Mouse (Mus musculus) heart, adult 2 months (tissue): ENCODE results near the gene Mrps5. TPM values are rescaled to one million over a fixed set of nuclear protein-coding genes. Genes with fewer than 3 reads are reported as not detected.
A peak's percentile ranks its signal among the peaks of the same experiment; 100 is the strongest.

Experiments
- DNase-seq, 2 experiments: peaks; one replicate each; pipeline ENCODE4 v3.0.0; 2021
- H3K27ac ChIP-seq: fragments of 200-600 bp; 2 replicates; pipeline ENCODE4 v1.8.1; 2022
- H3K27me3 ChIP-seq: fragments of 200-500 bp; 2 replicates; pipeline ENCODE4 v1.6.1; 2012; ENCODE audit warnings: mild to moderate bottlenecking, low read length, inconsistent platforms, mixed read lengths; ENCODE audit not compliant: control insufficient read depth, insufficient read depth
- H3K36me3 ChIP-seq: fragments of 200-500 bp; 2 replicates; pipeline ENCODE4 v1.6.1; 2012; ENCODE audit warnings: low read length, inconsistent platforms; ENCODE audit not compliant: control insufficient read depth, insufficient read depth
- H3K4me1 ChIP-seq: fragments of 200-500 bp; 2 replicates; pipeline ENCODE4 v1.6.1; 2011; ENCODE audit warnings: low read length; ENCODE audit not compliant: control insufficient read depth, insufficient read depth
- H3K4me3 ChIP-seq: fragments of 200-600 bp; 2 replicates; pipeline ENCODE4 v1.8.1; 2022
- H3K79me2 ChIP-seq: fragments of 200-500 bp; replicated peaks from 2 replicates; pipeline ENCODE4 v1.6.1; 2012; ENCODE audit warnings: mild to moderate bottlenecking, inconsistent platforms, low read length, moderate library complexity, mixed read lengths; ENCODE audit not compliant: control insufficient read depth, insufficient read depth
- H3K9ac ChIP-seq: fragments of 200-500 bp; 2 replicates; pipeline ENCODE4 v1.6.1; 2012; ENCODE audit warnings: low read depth, mild to moderate bottlenecking, control low read depth, inconsistent platforms, low read length, mixed read lengths
- CTCF ChIP-seq: fragments of 200-600 bp; IDR thresholded peaks from 2 replicates; pipeline ENCODE4 v1.8.1; 2022; ENCODE audit warnings: antibody characterized with exemption, mild to moderate bottlenecking, moderate library complexity
- EP300 ChIP-seq: fragments of 200-500 bp; IDR thresholded peaks from 2 replicates; pipeline ENCODE4 v1.6.1; 2011; ENCODE audit warnings: low read depth, low read length, control low read depth; ENCODE audit not compliant: insufficient read depth
- POLR2A ChIP-seq: fragments of 200-500 bp; IDR thresholded peaks from 2 replicates; pipeline ENCODE4 v1.6.1; 2011; ENCODE audit warnings: mild to moderate bottlenecking, low read depth, low read length, control low read depth; ENCODE audit not compliant: insufficient read depth
- WGBS: fragments of 180-500 bp; shearing (Covaris S2); methylation state at CpG from one replicate; pipeline ENCODE4 v1.1.7; 2018; 5-methylcytosine and 5-hydroxymethylcytosine counted together
- intact Hi-C: fragments of 180-260 bp; cut with DNase I; formaldehyde crosslinking; loops from one replicate; pipeline ENCODE4 v1.15.1; 2025
- polyA plus RNA-seq: library from polyadenylated mRNA; depleted of rRNA; stranded (reverse); fragments of >200 nt; gene quantifications from 2 replicates; pipeline ENCODE4 v1.2.3, GENCODE M21; 2012
- total RNA-seq, 2 experiments: library from RNA; stranded (reverse); gene quantifications; 2 replicates each; pipeline ENCODE4 v1.2.3; 2021

Mrps5 gene
- total and polyA plus RNA-seq, 3 experiments: 58.2 to 89.7 (median 80.3) TPM

- no peaks in the 10 kb centered on the region; the same call in 1 of the 2 replicates for H3K27me3 ChIP-seq
- TF ChIP-seq CTCF (no peak), EP300 (no peak), POLR2A (no peak)
- WGBS: 62% methylated on average over 6 of the region's 6 CpGs
- H3K27ac ChIP-seq: no peak overlapping the region
- DNase-seq: no peak
- no peaks in the 10 kb centered on the region for H3K4me1 ChIP-seq
- no peaks in the 10 kb centered on the region for H3K36me3 ChIP-seq
- no peak overlapping the region for H3K9ac ChIP-seq
- H3K79me2 ChIP-seq: no peaks in the 10 kb centered on the region
- no peak overlapping the region for H3K4me3 ChIP-seq
- intact Hi-C loops: no loop called here
These were observed 48.6 kb downstream of the Mrps5 start for GRCm38 (mm10) chr2:127635581-127635980.

DNA sequence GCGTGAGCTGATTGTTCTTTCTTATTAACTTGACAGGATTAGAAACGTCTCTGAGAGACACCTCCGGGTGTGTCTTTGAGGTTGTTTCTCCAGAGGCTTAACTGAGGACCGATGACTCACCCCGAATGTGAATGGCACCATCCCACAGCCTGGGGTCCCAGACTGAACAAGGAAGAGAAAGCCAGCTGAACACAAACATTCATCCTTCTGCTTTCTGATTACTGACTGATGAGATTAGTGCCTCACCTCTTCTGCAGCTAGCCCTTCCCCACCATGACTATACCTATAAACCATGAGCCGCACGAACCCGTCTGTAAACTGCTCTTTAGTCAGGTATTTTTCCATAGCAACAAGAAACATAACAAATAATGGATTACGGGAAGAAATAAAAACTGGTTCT is 52.0 kb downstream of the Mrps5 start:
- H3K4me1 ChIP-seq: no peaks in the 10 kb centered on the region
- no peak overlapping the region for H3K9ac ChIP-seq
- no peak overlapping the region for H3K4me3 ChIP-seq
- TF ChIP-seq POLR2A (no peak), EP300 (no peak), CTCF (no peak)
- 66% methylated on average over 9 of the region's 9 CpGs for WGBS
- no peaks in the 10 kb centered on the region for H3K79me2 ChIP-seq
- no peak for DNase-seq
- H3K27ac ChIP-seq: no peak overlapping the region
- intact Hi-C loops: no loop called here
- H3K36me3 ChIP-seq: no peaks in the 10 kb centered on the region
- H3K27me3 ChIP-seq: no peaks in the 10 kb centered on the region

GRCm38 (mm10) chr2:127643728-127644704 is 57.0 kb downstream of the Mrps5 start:
- intact Hi-C loops: no loop called here
- Histone ChIP-seq H3K4me1 (no peaks in the 10 kb centered on the region), H3K27me3 (no peaks in the 10 kb centered on the region), H3K9ac (no peak overlapping the region), H3K79me2 (no peaks in the 10 kb centered on the region), H3K27ac (no peak overlapping the region), H3K4me3 (no peak overlapping the region), H3K36me3 (no peaks in the 10 kb centered on the region)
- no peak for TF ChIP-seq POLR2A
- no peak for DNase-seq
- WGBS: 60% methylated on average over 19 of the region's 19 CpGs

DNA sequence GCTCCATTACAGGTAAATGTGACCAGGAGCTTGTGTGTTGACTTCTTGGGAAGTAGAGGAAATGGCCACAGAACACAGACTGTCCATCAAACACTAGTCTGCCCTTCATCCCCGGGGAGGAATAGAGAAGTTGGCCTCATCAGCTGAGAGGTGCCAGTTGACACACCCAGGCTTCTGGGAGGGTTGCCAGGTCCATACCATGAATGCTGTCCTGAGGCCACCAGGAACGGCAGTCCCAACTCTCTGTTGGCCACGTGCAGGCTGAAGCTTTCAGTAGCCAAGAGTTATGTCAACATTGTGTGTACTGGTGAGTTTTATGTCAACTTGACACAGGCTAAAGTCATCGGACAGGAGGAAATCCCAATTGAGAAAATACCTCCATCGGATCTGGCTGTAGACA is 59.9 kb downstream of the Mrps5 start:
- Histone ChIP-seq H3K4me1 (peaks cover 1% of the 10 kb centered on the region; the same call in 1 of the 2 replicates), H3K9ac (no peak overlapping the region), H3K4me3 (no peak overlapping the region), H3K27me3 (no peaks in the 10 kb centered on the region), H3K27ac (no peak overlapping the region), H3K79me2 (no peaks in the 10 kb centered on the region), H3K36me3 (no peaks in the 10 kb centered on the region)
- WGBS: 41% methylated on average over 5 of the region's 5 CpGs
- no peak for DNase-seq
- no peak for TF ChIP-seq CTCF
- no peak for TF ChIP-seq POLR2A
- TF ChIP-seq EP300: no peak
- intact Hi-C loops: no loop called here

DNA sequence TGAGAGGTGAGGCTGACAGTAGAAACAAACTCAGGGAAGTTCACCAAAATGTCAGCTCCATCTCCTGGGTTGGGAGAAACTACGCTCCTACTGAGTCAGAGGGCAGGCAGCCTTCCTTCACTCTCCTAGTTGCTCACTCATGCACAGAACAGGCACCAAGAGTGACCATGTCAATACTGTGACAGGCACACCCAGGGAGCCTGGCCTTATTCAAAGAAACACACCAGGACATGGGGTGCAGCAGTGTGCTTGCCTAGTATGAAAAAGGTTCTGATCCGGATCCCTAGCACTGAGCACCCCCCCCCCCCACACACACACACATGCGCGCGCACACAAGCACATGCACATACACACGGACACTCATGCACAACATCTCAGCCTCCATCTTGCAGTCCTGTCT is 61.1 kb downstream of the Mrps5 start:
- DNase-seq: no peak
- TF ChIP-seq POLR2A (no peak), CTCF (no peak), EP300 (no peak)
- no peak overlapping the region for H3K4me3 ChIP-seq
- no peaks in the 10 kb centered on the region for H3K36me3 ChIP-seq
- peaks cover 1% of the 10 kb centered on the region; the same call in 1 of the 2 replicates for H3K4me1 ChIP-seq
- H3K9ac ChIP-seq: no peak overlapping the region
- no peaks in the 10 kb centered on the region for H3K79me2 ChIP-seq
- WGBS: 87% methylated on average over 6 of the region's 6 CpGs
- no peak overlapping the region for H3K27ac ChIP-seq
- H3K27me3 ChIP-seq: no peaks in the 10 kb centered on the region
- intact Hi-C loops: no loop called here

GRCm38 (mm10) chr2:127649921-127650320 is 62.9 kb downstream of the Mrps5 start:
- Histone ChIP-seq H3K27ac (no peak overlapping the region), H3K79me2 (no peaks in the 10 kb centered on the region), H3K4me3 (no peak overlapping the region), H3K9ac (no peak overlapping the region), H3K36me3 (no peaks in the 10 kb centered on the region), H3K4me1 (peaks cover 1% of the 10 kb centered on the region; the same call in 1 of the 2 replicates), H3K27me3 (no peaks in the 10 kb centered on the region)
- peak; percentile 33 to 68 for DNase-seq
- TF ChIP-seq CTCF: no peak
- no peak for TF ChIP-seq EP300
- TF ChIP-seq POLR2A: no peak
- intact Hi-C loops: no loop called here
- 30% methylated on average over 5 of the region's 5 CpGs for WGBS
